Mouse (Mus musculus): Measurements from ENCODE around the gene Rnf44.

Rnf44 gene

DNA sequence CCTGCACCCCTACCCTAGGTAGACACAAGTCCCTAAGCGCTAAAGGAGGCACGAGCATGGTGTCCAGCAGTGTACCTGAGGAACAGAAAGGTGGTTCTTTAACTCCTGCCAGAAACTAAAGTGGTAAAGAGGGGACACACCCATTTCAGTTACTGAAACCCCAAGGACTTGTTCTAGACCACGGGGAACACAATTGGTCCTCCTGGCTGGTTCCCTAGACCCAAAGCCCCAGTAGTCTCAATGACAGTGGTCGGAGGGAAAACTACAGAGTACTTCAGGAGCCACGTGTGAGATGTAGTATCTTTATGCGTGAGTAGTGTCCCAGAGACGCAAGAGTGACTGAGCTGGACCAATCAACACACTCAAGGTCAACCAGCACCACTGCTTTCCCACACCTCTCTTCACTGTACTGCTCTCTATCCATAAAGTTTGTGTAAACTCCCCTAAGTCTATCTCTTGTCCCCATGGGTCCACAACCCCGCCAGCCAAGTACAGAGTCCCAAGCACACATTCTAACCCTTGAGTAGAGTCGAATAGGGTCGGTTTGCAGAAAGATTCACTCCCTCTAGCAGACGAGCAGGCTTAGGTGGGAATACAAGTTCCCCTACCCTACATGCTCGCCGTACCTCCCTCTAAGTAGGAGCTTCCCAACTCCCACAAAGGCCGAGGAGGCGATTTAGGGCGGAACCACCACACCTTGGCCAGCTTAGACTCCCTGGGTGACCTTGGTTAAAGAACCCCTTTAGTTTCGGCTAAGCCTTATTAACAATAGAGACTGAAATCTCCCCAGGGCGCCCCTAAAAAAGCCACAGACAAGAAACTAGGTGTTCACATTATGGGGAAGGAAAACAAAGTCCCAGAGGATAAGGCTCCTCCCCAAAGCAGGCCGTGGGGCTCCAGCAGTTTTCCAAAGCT is 7.3 kb downstream of the Rnf44 start:
- no peak for DNase-seq (ENCODE audit: low spot score)

DNA sequence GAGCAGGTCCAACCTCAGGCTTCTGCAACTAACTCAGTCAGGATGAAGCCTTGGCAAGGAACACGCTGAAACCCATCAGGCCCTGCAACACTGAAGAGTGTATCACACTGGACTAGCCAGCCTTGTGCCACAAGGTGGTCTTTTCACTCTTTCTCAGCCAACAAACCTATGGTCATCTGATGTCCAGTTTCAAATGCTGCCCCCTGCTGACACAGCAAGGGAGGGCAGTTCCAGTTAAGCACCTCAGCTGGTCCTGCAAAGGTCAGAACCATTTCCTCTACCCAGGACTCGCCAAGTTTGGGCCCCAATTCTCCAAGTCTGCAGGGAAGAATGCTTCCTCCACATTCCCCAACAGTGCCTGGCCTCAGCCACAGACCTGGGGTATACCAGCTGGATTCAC is 8.5 kb downstream of the Rnf44 start:
- DNase-seq (ENCODE audit: low spot score): no peak

DNA sequence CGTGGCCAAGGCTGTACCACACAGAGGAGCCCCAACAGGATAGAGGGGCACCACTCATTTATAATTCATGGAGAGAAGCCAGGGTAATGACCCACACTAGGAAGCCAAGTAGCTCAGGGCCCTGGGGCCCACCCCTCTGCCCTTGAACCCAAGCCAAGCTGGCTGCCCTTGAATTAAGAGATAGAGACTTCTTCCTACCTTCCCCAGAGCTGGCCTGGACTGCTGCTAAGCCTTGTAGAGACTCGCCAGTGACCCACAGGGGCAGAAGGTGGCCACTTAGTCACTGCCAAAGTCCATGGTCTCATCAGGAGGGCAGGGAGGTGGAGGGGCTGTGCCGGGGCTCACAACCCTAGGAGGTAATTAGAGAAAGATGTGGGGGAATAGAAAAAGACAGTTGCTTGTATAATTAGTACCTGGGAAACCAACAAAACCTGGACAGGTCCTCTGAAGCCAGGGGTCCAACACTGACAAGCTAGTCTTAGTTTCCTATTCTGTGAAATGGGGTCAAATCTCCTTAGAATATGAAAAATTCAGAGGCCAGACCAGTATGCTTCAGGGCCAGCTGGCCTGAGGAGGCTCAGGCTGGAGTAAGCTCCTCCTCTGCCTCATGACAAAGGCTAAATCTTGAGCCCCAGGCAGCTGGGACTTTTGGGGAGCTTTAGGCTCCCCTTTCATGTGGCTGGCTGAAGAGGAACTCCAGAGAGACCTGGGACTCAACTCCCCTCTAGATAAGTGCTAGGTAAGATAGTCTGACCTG is 9.4 kb downstream of the Rnf44 start:
- no peak for DNase-seq (ENCODE audit: low spot score)

DNA sequence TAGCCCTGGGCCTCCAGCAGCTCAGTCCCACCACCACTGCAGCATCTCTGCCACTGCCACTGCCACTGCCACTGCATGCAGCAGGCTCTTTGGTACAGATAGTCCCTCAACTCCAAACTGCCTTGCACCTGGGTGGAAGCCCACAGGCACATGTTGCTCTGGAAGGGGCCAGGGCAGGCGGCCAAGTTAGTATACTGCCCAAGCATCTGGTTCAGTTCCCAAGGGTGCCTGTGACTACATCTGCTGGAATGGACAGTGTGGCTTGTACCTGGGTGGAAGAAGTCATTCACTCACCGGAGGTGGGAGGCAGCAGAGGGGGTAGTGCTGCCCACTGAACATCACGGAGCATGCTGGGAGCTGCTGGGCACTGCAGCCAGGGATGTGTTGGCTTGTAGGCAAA is 10.4 kb downstream of the Rnf44 start:
- no peak for DNase-seq (ENCODE audit: low spot score)

DNA sequence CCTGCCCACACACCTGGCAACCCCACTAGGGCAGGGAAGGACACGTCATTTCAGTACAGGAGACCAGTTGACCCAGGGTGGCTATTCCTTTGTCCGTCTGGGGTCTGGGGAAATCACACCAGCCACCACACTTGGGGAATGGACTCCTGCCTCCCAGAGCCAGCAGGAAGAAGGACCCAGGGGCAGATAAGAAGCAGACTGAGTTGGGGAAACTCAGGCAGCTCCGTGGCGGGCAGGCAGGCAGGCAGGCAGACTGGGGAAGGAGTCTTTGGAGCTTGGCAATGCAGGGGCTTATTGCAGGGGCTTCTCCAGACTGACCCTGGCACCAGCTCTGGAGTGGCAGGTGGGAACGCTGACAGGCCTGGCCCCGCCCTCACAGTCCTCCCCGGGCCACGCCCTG is 12.4 kb downstream of the Rnf44 start:
- DNase-seq (ENCODE audit: low spot score): no peak

DNA sequence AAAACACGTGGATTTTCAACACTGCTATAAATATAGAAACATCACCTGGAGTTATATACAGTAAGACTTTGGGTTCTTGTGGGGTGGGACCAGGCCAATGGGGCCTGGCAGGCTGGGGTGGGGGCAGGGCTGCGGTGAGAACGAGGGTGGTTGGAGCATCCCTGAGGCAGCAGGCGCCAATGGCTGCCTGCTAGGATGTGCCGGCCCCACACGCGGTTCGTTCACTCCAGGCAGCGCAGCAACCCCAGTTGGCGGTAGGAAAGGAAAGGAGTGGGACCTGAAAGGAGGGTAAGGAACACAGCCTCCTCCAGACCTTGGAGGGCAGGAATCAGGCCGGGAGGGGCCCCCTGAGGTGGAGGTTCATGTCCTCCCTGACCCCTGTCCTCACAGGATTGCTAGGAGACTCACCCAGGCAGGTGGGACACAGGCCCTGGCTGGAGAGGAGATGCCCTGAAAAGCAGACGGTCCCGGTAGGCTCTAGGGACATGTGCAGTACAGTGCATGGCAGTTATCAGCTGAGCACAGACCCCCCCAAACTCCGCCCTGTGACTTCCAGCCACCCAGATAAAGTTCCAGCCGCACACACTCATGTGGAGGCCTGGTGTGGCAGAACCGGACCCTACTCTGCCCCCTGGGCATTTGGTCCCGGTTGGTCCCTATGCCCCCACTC is 13.4 kb downstream of the Rnf44 start:
- no peak for DNase-seq (ENCODE audit: low spot score)

DNA sequence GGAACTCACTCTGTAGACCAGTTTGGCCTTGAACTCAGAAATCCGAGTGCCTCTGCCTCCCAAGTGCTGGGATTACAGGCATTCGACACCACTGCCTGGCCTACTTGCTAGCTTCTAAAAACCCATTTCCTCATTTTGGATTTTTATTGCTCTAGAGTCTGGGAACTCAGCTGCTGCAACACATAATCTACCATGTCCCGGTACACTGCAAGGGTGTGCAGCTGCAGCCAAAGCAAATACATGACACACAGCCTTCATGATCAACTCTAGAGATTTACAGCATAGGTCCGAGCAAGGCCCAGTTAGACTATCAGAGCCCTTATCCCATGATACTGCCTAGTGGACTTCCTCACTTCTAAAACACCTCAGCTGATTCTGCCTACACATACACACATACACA is 15.4 kb downstream of the Rnf44 start:
- DNase-seq (ENCODE audit: low spot score): no peak

DNA sequence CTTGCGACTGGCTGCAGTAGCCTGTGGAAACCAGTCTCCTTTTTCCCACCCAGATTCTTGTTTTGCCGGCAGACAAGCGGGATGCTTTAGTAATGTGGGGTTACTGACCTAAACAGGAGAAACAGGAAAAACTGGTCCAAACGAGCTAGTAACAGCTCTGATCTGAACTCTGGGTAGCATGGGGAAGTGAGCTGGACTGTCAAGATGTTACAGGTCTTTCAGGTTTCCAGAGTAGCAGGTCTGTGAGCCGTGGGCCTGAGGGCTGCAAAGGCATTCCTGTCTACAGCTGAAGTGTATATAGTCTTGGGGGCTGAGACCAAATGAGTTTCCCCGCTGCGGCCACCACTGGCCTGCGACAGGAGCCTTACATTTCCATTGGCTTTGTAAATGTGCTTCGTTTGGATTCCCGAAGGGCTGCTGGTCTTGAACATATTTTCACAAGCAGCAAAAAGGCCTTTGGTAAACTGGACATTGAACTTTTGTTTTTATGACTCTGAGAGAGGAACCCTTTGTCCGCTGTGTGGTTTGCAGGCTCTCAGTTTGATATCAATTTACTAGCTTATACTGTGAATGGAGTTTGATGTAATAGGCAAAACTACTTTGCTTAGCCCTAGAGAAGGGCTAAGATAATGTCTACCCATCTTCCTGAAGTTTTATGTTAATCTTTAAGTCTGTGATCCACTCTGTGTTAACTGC is 17.7 kb downstream of the Rnf44 start:
- no peak for DNase-seq (ENCODE audit: low spot score)

DNA sequence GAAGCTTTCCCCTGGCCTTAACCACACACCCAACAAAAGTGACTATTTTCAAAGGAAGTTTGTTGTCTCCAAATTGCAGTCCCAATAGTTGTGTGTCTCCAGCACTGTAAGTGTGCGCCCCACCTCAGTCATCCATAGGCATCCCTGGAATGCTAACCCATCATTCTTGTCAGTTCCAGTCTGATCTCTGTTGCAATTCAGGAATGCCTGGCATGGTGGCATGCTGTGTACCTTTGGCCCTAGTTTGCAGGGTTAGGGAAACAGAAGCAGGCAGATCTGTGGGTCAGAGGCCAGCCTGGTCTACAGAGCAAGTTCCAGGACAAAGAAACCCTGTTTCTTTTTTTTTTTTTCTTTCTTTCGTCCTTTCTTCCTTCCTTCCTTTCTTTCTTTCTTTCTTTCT is 23.2 kb downstream of the Rnf44 start:
- DNase-seq (ENCODE audit: low spot score): no peak

DNA sequence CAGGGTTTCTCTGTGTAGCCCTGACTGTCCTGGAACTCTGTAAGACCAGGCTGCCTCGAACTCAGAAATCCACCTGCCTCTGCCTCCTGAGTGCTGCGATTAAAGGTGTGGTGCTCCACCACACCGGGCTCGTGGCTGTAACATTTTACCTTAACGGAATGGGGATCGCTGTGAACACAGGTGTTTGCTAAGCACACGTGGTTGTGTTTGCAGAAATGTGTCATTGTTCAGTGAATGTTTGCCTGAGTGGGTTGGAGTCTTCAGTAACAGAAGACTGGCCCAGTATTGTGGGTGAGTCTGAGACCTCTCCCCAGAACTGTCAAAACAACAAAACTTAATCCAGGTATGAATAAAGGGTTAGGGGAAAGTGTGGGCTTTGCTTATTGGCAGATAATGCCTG is 28.6 kb downstream of the Rnf44 start:
- DNase-seq (ENCODE audit: low spot score): no peak

DNA sequence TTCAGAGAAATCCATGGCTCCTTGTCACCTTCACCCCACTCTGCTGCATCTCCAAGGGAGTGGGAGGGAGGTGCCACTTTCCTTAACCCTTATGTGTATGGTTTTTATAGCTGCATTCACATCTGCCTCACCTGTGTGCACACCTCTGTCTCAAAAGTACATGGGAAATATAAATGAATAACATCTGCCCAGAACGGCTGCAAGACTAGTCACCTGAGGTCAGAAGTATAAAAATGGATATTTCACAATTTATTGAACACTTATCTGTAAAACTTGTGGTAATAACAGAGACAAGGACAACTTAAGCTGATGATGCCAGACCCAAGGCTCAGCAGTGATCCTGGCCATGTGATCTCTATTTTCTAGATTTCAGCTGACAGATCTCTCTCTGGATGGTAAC is 29.2 kb downstream of the Rnf44 start:
- DNase-seq (ENCODE audit: low spot score): no peak

DNA sequence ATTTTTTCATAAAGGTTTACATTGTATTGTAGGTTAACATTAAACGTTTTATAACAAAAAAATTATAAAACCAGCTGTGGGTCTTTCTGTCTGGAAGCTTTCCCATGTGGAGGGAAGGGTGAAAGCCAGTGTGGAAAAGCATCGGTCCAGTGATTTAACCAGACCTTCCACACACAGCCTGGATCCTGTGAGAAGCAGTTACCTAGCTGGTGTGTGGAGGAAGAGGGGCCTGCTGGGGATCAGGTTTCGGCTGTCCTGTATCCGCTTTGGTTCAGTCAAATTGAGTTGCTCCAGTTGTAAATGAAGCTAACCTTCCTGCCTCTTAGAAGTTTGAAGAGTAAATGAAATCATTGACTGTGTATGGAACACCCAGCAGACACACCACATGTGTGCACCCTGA is 29.7 kb downstream of the Rnf44 start:
- DNase-seq (ENCODE audit: low spot score): no peak

DNA sequence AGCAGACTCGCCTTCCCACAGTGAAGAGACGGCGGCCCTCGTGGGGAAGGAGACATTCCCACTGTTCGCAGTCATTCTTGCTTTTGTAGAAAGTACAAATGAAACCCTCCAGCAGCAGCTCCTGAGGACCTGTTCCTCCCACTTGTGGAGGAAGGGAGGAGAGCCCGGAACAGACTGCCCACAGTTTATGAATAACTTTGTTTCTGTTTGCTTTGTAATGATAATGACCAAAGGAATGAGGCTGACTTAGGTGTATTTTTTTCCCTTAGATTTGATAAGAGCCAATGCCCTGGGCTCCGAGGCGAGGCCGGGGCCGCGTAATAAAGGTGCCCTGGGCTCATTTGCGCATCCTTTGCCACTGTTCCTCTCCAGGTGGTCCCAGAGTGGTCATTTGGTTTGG is 32.3 kb downstream of the Rnf44 start:
- no peak for DNase-seq (ENCODE audit: low spot score)

DNA sequence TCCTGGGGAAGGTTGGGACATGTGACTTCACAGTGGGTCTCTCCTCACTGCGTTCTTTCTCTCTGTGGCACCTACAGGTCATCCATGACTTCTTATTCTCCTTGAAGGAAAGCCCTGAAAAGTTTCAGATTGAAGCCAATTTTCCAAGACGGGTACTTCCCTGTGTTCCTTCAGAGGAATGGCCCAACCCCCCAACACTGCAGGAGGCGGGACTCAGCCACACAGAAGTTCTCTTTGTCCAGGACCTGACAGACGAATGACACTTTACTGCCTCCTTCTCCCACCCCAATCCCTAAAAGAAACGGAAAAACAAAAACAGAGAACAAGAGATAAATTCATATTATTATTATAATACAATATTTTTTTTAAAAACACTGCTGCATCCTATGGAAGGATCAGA is 32.8 kb downstream of the Rnf44 start:
- no peak for DNase-seq (ENCODE audit: low spot score)

DNA sequence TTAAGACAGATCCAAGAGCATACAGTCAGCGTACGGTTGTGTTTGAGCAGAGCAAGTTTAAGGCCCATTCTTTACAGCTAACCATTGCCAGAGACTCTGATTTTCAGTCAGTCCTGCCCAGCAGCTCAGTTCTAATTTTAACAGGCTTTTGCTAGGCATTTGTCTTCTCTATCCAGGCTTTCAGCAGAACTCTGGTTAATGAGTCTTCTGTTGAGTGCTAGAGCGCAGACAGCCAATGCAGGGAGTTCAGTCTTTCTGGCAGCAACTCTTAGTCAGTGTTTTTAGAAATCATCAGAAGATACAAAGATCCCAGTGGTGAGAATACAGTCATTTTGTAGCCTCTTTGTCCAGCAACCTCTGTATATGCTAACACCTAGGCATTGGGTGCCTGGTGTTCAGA is 43.2 kb downstream of the Rnf44 start:
- DNase-seq (ENCODE audit: low spot score): no peak

DNA sequence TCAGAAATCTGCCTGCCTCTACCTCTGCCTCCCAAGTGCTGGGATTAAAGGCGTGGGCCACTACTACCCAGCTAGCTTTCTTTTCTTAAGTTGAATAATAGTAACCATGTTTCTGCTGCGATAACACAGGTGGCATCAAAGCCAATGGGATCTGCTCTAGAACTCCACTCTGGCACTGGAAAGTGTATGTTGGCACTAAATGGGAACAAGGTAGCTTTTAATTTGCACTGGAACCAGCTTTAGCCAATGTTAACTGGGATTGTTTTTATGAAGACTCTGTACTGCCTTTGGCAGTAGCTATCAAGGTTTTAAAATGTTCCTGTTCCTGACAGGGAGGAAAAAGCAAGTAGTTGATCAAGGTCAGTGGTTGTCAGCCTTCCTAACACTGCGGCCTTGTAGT is 58.7 kb downstream of the Rnf44 start:
- no peak for DNase-seq (ENCODE audit: low spot score)

DNA sequence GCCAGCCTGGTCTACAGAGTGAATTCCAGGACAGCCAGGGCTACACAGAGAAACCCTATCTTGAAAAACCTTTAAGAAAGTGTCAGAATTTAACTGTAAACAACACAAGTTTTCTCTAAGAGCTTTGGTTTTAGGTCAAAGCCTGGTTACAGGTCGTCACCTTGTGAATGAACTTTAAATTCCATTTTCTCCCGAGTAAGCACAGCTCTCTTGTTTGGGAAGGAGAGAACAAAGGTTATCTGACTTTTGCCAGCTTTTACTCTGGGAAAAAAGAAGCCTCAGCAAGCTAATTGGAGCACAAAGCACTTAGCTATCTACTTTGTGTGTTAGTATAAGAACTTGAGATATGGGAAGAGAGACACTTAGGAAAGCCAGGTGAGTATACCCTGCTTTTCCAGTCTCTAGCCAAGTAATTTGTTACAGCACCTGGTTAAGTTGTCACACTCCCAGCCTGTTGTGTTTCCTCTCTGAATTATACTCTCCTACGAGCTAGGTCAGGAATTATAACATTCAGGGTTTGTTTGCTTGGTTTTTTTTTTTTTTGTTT is 60.9 kb downstream of the Rnf44 start:
- DNase-seq (ENCODE audit: low spot score): no peak
